ENCODE assay signal across 24 mouse cellular contexts in the genomic region with DNA sequence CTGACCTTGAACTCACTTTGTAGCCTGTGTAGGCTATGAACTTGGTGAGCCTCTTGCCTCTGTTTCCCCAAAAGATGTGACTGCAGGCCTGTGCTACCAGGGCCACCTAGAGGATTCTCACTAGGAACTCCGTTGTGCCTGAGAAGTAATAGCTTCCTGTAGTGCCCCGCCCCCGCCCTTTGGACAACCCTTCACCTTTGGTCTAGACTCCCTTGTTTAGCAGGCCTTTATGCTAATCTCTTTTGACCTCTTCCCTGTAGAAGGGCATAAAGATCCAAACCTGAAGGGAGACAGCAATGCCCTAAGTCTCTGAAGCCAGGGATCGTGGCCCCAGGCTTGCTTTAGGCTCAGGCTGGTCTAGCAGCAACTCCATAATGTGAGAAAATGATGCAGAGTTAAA. TPM values are rescaled to one million over a fixed set of nuclear protein-coding genes. Genes with fewer than 3 reads are reported as not detected.
DNase-seq lines count a peak whose midpoint lies in the region; ATAC-seq and TF ChIP-seq lines count a peak whose summit lies in the region.
"Had no signal": no experiment of that assay in that cellular context is flagged by ENCODE, and none has a peak within 500 bp of the region (broad histone marks: within the 10 kb centered on the region; RNA-seq: fewer than 3 reads in every experiment).

No protein-coding gene starts in this region.

- H3K9ac ChIP-seq in liver, postnatal 0 days (replicated peaks): no peak overlapping the region; the same call in 1 of the 2 replicates
- no peak overlapping the region for H3K9ac ChIP-seq in intestine, postnatal 0 days (ENCODE audit: low read depth, low read length)
- H3K9ac ChIP-seq: forebrain, embryonic 13.5 days; heart, embryonic 13.5 days; hindbrain, embryonic 12.5 days had no signal

- H3K4me1 ChIP-seq in liver, postnatal 0 days (ENCODE audit: insufficient read depth): peaks cover 18% of the 10 kb centered on the region
- no peaks in the 10 kb centered on the region for H3K4me1 ChIP-seq in intestine, postnatal 0 days (replicated peaks; ENCODE audit: control insufficient read depth, insufficient read depth, low read length)
- H3K4me1 ChIP-seq: forebrain, embryonic 13.5 days had no signal

- H3K9me3 ChIP-seq in liver, postnatal 0 days (ENCODE audit: low read length): no peaks in the 10 kb centered on the region
- H3K9me3 ChIP-seq in intestine, postnatal 0 days (ENCODE audit: control insufficient read depth): no peaks in the 10 kb centered on the region
- H3K9me3 ChIP-seq: embryonic facial prominence, embryonic 10.5 days; forebrain, embryonic 13.5 days; heart, embryonic 13.5 days; hindbrain, embryonic 12.5 days had no signal

- ATAC-seq in cerebellum, adult (ENCODE audit: insufficient number of reproducible peaks, low FRiP score, low TSS enrichment): peak; percentile 16; the same call in 1 of the 2 replicates
- peak; percentile 73 for ATAC-seq in liver, postnatal 0 days
- ATAC-seq in intestine, postnatal 0 days: peak; percentile 72

- WGBS in liver, postnatal 0 days (ENCODE audit: insufficient replicate concordance): 57% methylated on average over 4 of the region's 4 CpGs
- WGBS in intestine, postnatal 0 days: 53% methylated on average over 4 of the region's 4 CpGs

- no peak overlapping the region for H3K4me3 ChIP-seq in liver, postnatal 0 days (ENCODE audit: low read depth, low read length)
- no peak overlapping the region for H3K4me3 ChIP-seq in intestine, postnatal 0 days (ENCODE audit: low read depth, low read length)
- H3K4me3 ChIP-seq: embryonic facial prominence, embryonic 10.5 days; forebrain, embryonic 13.5 days; gastrocnemius, adult 2 months; heart, embryonic 13.5 days; hindbrain, embryonic 12.5 days had no signal

- H3K36me3 ChIP-seq in liver, postnatal 0 days (replicated peaks; ENCODE audit: insufficient read depth, low read length): no peaks in the 10 kb centered on the region
- H3K36me3 ChIP-seq in intestine, postnatal 0 days (ENCODE audit: control insufficient read depth, insufficient read depth): no peaks in the 10 kb centered on the region
- H3K36me3 ChIP-seq: embryonic facial prominence, embryonic 10.5 days; heart, embryonic 13.5 days; hindbrain, embryonic 12.5 days had no signal

- peak overlapping the region; percentile 79 for H3K27ac ChIP-seq in liver, postnatal 0 days (ENCODE audit: low read depth)
- no peak overlapping the region for H3K27ac ChIP-seq in intestine, postnatal 0 days (ENCODE audit: low read depth, low read length)
- H3K27ac ChIP-seq: embryonic facial prominence, embryonic 10.5 days; forebrain, embryonic 13.5 days; gastrocnemius, adult 2 months; heart, embryonic 13.5 days; hindbrain, embryonic 12.5 days; hindbrain, postnatal 0 days had no signal

- no peak overlapping the region for H3K4me2 ChIP-seq in liver, postnatal 0 days (ENCODE audit: low read depth, low read length)
- H3K4me2 ChIP-seq in intestine, postnatal 0 days (replicated peaks; ENCODE audit: low read depth): no peak overlapping the region
- H3K4me2 ChIP-seq: forebrain, embryonic 13.5 days; heart, embryonic 13.5 days; hindbrain, embryonic 12.5 days had no signal

- no peak for TF ChIP-seq EP300 in liver, postnatal 0 days (IDR thresholded peaks at IDR 0.05; ENCODE audit: low read depth)

- no peaks in the 10 kb centered on the region for H3K27me3 ChIP-seq in liver, postnatal 0 days (ENCODE audit: insufficient read depth, low read length)
- no peaks in the 10 kb centered on the region for H3K27me3 ChIP-seq in intestine, postnatal 0 days (replicated peaks; ENCODE audit: control insufficient read depth, insufficient read depth, low read length)
- H3K27me3 ChIP-seq: forebrain, embryonic 13.5 days; heart, embryonic 13.5 days; hindbrain, embryonic 12.5 days; Patski had no signal

- TF ChIP-seq CTCF in liver, postnatal 0 days (IDR thresholded peaks at IDR 0.05; ENCODE audit: low read depth): no peak
- no peak for TF ChIP-seq CTCF in intestine, postnatal 0 days (IDR thresholded peaks at IDR 0.05; ENCODE audit: low read depth)

- no peak for DNase-seq in cerebellum, adult 8-10 months
- peak; percentile 48 for DNase-seq in liver, postnatal 0 days
- DNase-seq in liver: no peak
- peak; percentile 42 for DNase-seq in yolk sac, embryonic 10.5 days (ENCODE audit: low spot score)
- no peak for DNase-seq in ovary, postnatal 14 days (ENCODE audit: low spot score)
- DNase-seq in adrenal gland, postnatal 10 days: no peak
- DNase-seq: adrenal gland, adult 8-10 months; gastrocnemius, postnatal 25 days had no signal

RNA-seq across cellular contexts. Expression of a gene that starts 5.0 kb away (rescaled TPM):
- 6.2 and 6.7 TPM in 2 replicates for polyA plus RNA-seq in liver, postnatal 0 days (2015; fragmentation: Nextera tagmentation; extraction: Ambion mirVana)
- 0.31 and 0.64 TPM in 2 replicates for polyA plus RNA-seq in intestine, postnatal 0 days (2015; fragmentation: Nextera tagmentation; extraction: Ambion mirVana)
- 10 to 100 TPM; 10.8 to 23.5 TPM for total RNA-seq in adrenal gland, postnatal 10 days (2021)
- total RNA-seq: granulocyte monocyte progenitor cell, adult 5-6 weeks; heart, postnatal 4 days had no signal
- polyA plus RNA-seq: CD4-positive, CD25-positive, alpha-beta regulatory T cell, adult 4 months; embryonic facial prominence, embryonic 10.5 days; forebrain, embryonic 13.5 days; heart, postnatal 0 days had no signal

RNA-seq across cellular contexts. Expression of a gene that starts 28.9 kb away (rescaled TPM):
- not detected in 2 replicates for polyA plus RNA-seq in liver, postnatal 0 days (2015; fragmentation: Nextera tagmentation; extraction: Ambion mirVana)
- 0.09 and 0.10 TPM in 2 replicates for polyA plus RNA-seq in intestine, postnatal 0 days (2015; fragmentation: Nextera tagmentation; extraction: Ambion mirVana)
- not detected for total RNA-seq in adrenal gland, postnatal 10 days (2021)
- total RNA-seq: adrenal gland, adult 8-10 months; adrenal gland, postnatal 4 days; gastrocnemius, adult 2 months; gastrocnemius, postnatal 25 days; granulocyte monocyte progenitor cell, adult 5-6 weeks; heart, postnatal 4 days; hindbrain, postnatal 0 days had no signal
- polyA plus RNA-seq: brain, embryonic 14.5 days; CD4-positive, CD25-positive, alpha-beta regulatory T cell, adult 4 months; embryonic facial prominence, embryonic 10.5 days; embryonic facial prominence, embryonic 14.5 days; forebrain, embryonic 13.5 days; heart, embryonic 13.5 days; heart, postnatal 0 days; hindbrain, embryonic 12.5 days; Patski had no signal

RNA-seq across cellular contexts. Expression of a gene that starts 38.3 kb away (rescaled TPM):
- 434 and 496 TPM in 2 replicates for polyA plus RNA-seq in liver, postnatal 0 days (2015; fragmentation: Nextera tagmentation; extraction: Ambion mirVana)
- 101 and 113 TPM in 2 replicates for polyA plus RNA-seq in intestine, postnatal 0 days (2015; fragmentation: Nextera tagmentation; extraction: Ambion mirVana)
- 1,000 to 10,000 TPM; 2,760 to 3,266 TPM for total RNA-seq in adrenal gland, postnatal 10 days (2021)
- total RNA-seq: granulocyte monocyte progenitor cell, adult 5-6 weeks had no signal
- polyA plus RNA-seq: embryonic facial prominence, embryonic 10.5 days had no signal

Comparison
In these comparisons a context has a peak if more than half of its experiments do, and no peak if none do; other contexts are left out.
1. DNase-seq: peak in liver, postnatal 0 days (single experiment) and yolk sac, embryonic 10.5 days (single experiment); none in cerebellum, adult 8-10 months (single experiment), liver (single experiment), ovary, postnatal 14 days (single experiment) and adrenal gland, postnatal 10 days (single experiment).
2. ATAC-seq: peak in every context shown above with its lines; median percentile 73 in liver, postnatal 0 days; 72 in intestine, postnatal 0 days; 16 in cerebellum, adult.